Mouse (Mus musculus): ENCODE data around the gene Taar5. TPM values are rescaled to one million over a fixed set of nuclear protein-coding genes. Genes with fewer than 3 reads are reported as not detected.

Taar5 gene
- not detected in 2 replicates for polyA plus RNA-seq (2012; rRNA removed)

DNA sequence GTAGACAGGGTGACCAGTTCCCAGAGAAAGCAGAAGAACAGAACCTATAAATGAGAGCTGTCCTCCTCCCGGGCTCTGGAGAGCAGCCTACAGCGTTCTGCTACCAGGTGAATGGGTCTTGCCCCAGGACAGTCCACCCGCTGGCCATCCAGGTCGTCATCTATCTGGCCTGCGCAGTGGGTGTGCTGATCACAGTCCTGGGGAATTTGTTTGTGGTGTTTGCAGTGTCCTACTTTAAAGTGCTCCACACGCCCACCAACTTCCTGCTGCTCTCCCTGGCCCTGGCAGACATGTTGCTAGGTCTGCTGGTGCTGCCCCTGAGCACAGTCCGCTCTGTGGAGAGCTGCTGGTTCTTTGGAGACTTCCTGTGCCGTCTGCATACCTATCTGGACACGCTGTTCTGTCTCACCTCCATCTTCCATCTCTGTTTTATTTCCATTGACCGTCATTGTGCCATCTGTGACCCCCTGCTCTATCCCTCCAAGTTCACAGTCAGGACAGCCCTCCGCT lies at the start of gene Taar5:
Gene Taar5 (plus strand): TSS at position 51 of the 510 bp plus-strand sequence.
- Histone ChIP-seq H3K4me3 (ENCODE audit: low read depth, low read length) (no peak within 1 kb of the TSS), H3K27me3 (ENCODE audit: control insufficient read depth, insufficient read depth, low read length) (no peaks in the 10 kb centered on the region), H3K4me1 (ENCODE audit: control insufficient read depth, insufficient read depth, insufficient read length, low read length) (no peaks in the 10 kb centered on the region), H3K36me3 (ENCODE audit: control insufficient read depth, insufficient read depth, low read length) (no peaks in the 10 kb centered on the region), H3K27ac (ENCODE audit: insufficient read depth, low read depth, low read length) (no peak within 1 kb of the TSS)
- no peak for TF ChIP-seq CTCF (IDR thresholded peaks at IDR 0.05; ENCODE audit: extremely low read depth, insufficient read length, insufficient replicate concordance, low read depth, low read length)
- WGBS: 88% methylated on average over 11 of the region's 11 CpGs

- Histone ChIP-seq H3K36me3 (ENCODE audit: control insufficient read depth, insufficient read depth, low read length) (no peaks in the 10 kb centered on the region), H3K27ac (ENCODE audit: insufficient read depth, low read depth, low read length) (no peak overlapping the region), H3K27me3 (ENCODE audit: control insufficient read depth, insufficient read depth, low read length) (no peaks in the 10 kb centered on the region; the same call in 1 of the 2 replicates), H3K4me3 (ENCODE audit: low read depth, low read length) (no peak overlapping the region), H3K4me1 (ENCODE audit: control insufficient read depth, insufficient read depth, insufficient read length, low read length) (no peaks in the 10 kb centered on the region)
- 66% methylated on average over 3 of the region's 3 CpGs for WGBS
- no peak for TF ChIP-seq POLR2A (IDR thresholded peaks at IDR 0.05; ENCODE audit: low read depth, low read length)
- no peak for TF ChIP-seq CTCF (IDR thresholded peaks at IDR 0.05; ENCODE audit: extremely low read depth, insufficient read length, insufficient replicate concordance, low read depth, low read length)
Measured at GRCm38 (mm10) chr10:23922468-23922867, 48.0 kb upstream of the Taar5 start.

DNA sequence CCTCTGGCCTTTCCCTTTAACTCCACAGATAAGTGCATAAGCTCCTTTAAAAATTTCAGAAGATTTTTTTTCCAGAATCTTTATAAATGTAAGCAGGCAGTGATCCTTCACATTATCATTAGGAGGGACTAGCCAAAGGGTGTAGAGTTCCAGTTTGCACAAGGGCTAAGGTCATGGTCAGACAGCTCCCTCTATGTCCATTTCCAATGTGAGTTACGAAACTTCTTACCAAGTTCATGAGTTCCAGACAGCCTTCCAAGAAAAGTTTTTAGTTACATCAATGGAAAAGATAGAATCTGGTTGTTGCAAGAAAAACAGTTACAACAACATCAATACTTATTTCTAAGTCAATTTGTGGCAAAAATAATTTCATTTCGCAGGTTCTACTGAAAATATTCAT lies 46.6 kb upstream of the Taar5 start:
- Histone ChIP-seq H3K27me3 (ENCODE audit: control insufficient read depth, insufficient read depth, low read length) (no peaks in the 10 kb centered on the region; the same call in 1 of the 2 replicates), H3K4me1 (ENCODE audit: control insufficient read depth, insufficient read depth, insufficient read length, low read length) (no peaks in the 10 kb centered on the region), H3K27ac (ENCODE audit: insufficient read depth, low read depth, low read length) (no peak overlapping the region), H3K4me3 (ENCODE audit: low read depth, low read length) (no peak overlapping the region), H3K36me3 (ENCODE audit: control insufficient read depth, insufficient read depth, low read length) (no peaks in the 10 kb centered on the region)
- no peak for TF ChIP-seq CTCF (IDR thresholded peaks at IDR 0.05; ENCODE audit: extremely low read depth, insufficient read length, insufficient replicate concordance, low read depth, low read length)
- WGBS: 86% methylated on average over 2 of the region's 2 CpGs

GRCm38 (mm10) chr10:23937613-23938012 lies 32.9 kb upstream of the Taar5 start:
- WGBS: 29% methylated on average over 4 of the region's 4 CpGs
- TF ChIP-seq CTCF (IDR thresholded peaks at IDR 0.05; ENCODE audit: extremely low read depth, insufficient read length, insufficient replicate concordance, low read depth, low read length) (no peak), POLR2A (IDR thresholded peaks at IDR 0.05; ENCODE audit: low read depth, low read length) (no peak)

DNA sequence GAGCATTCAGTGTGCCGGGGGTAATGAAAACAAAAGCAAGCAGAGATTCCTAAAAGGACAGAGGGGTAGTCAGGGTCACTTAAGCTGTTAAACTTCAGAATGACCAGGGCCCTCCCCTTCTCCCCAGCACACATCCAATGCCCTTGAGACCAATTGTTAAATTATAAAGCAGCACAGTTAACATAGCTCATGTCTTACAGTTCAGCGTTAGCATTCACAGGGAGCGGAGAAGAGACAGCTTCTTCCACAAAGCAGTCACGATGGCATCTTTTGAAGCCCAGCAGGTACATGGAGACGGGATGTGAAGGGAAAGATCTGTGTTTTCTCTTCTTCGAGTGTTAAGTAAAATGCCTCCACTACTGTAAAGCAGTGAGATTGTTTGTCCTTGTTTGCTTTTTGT lies 32.2 kb upstream of the Taar5 start, which contains the start of gene Taar2:
Gene Taar2 (plus strand): TSS at position 261 of the 400 bp plus-strand sequence.
- 61% methylated on average over 6 of the region's 6 CpGs for WGBS
- no peaks in the 10 kb centered on the region for H3K36me3 ChIP-seq (ENCODE audit: control insufficient read depth, insufficient read depth, low read length)
- H3K4me3 ChIP-seq (ENCODE audit: low read depth, low read length): no peak within 1 kb of the TSS
- no peaks in the 10 kb centered on the region for H3K4me1 ChIP-seq (ENCODE audit: control insufficient read depth, insufficient read depth, insufficient read length, low read length)
- TF ChIP-seq CTCF (IDR thresholded peaks at IDR 0.05; ENCODE audit: extremely low read depth, insufficient read length, insufficient replicate concordance, low read depth, low read length) (no peak), POLR2A (IDR thresholded peaks at IDR 0.05; ENCODE audit: low read depth, low read length) (no peak)
- H3K27me3 ChIP-seq (ENCODE audit: control insufficient read depth, insufficient read depth, low read length): no peaks in the 10 kb centered on the region
- no peak within 1 kb of the TSS for H3K27ac ChIP-seq (ENCODE audit: insufficient read depth, low read depth, low read length)

More at GRCm38 (mm10) chr10:23937613-23938012, 32.9 kb upstream of the Taar5 start:
- Histone ChIP-seq H3K36me3 (ENCODE audit: control insufficient read depth, insufficient read depth, low read length) (no peaks in the 10 kb centered on the region), H3K27me3 (ENCODE audit: control insufficient read depth, insufficient read depth, low read length) (no peaks in the 10 kb centered on the region), H3K27ac (ENCODE audit: insufficient read depth, low read depth, low read length) (no peak overlapping the region), H3K4me1 (ENCODE audit: control insufficient read depth, insufficient read depth, insufficient read length, low read length) (no peaks in the 10 kb centered on the region), H3K4me3 (ENCODE audit: low read depth, low read length) (no peak overlapping the region)

- no peaks in the 10 kb centered on the region for H3K4me1 ChIP-seq (ENCODE audit: control insufficient read depth, insufficient read depth, insufficient read length, low read length)
- TF ChIP-seq CTCF (IDR thresholded peaks at IDR 0.05; ENCODE audit: extremely low read depth, insufficient read length, insufficient replicate concordance, low read depth, low read length): peak; percentile 47; the same call in 1 of the 2 replicates
- no peak for TF ChIP-seq POLR2A (IDR thresholded peaks at IDR 0.05; ENCODE audit: low read depth, low read length)
- no peaks in the 10 kb centered on the region for H3K36me3 ChIP-seq (ENCODE audit: control insufficient read depth, insufficient read depth, low read length)
- H3K27me3 ChIP-seq (ENCODE audit: control insufficient read depth, insufficient read depth, low read length): no peaks in the 10 kb centered on the region
- WGBS: 74% methylated on average over 5 of the region's 5 CpGs
- no peak overlapping the region for H3K4me3 ChIP-seq (ENCODE audit: low read depth, low read length)
- H3K27ac ChIP-seq (ENCODE audit: insufficient read depth, low read depth, low read length): no peak overlapping the region
Measured at GRCm38 (mm10) chr10:23942465-23942864, 28.0 kb upstream of the Taar5 start.

DNA sequence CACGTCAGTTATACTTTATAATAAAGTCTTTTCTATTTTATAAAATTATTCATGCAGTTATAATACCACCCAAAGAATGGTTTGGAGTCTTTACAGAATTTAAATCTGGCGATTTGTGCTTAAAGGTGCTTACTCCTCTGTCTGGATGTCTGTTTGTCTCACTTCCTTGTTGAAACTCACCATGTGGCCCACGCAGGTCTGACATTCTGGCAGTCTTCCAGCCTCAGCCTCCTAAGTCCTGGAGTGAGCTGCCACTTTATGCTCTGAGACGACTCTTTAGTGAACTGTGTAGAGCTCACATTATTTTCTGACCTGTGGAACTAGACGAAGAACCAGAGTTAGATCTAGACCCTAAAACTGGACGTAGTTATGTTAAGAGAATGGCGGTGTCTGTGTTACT lies 22.5 kb upstream of the Taar5 start:
- Histone ChIP-seq H3K27me3 (ENCODE audit: control insufficient read depth, insufficient read depth, low read length) (no peaks in the 10 kb centered on the region), H3K4me3 (ENCODE audit: low read depth, low read length) (no peak overlapping the region), H3K4me1 (ENCODE audit: control insufficient read depth, insufficient read depth, insufficient read length, low read length) (no peaks in the 10 kb centered on the region), H3K36me3 (ENCODE audit: control insufficient read depth, insufficient read depth, low read length) (no peaks in the 10 kb centered on the region), H3K27ac (ENCODE audit: insufficient read depth, low read depth, low read length) (no peak overlapping the region)
- TF ChIP-seq POLR2A (IDR thresholded peaks at IDR 0.05; ENCODE audit: low read depth, low read length) (no peak), CTCF (IDR thresholded peaks at IDR 0.05; ENCODE audit: extremely low read depth, insufficient read length, insufficient replicate concordance, low read depth, low read length) (no peak)
- 41% methylated on average over 7 of the region's 7 CpGs for WGBS

Data from small intestine, adult 2 months (tissue).